Mouse (Mus musculus) embryonic stem cell, embryonic (primary cell): ENCODE measurements around the gene Lipt1.

Source experiments
- CTCF ChIA-PET, 4 experiments: fragments of 300-600 bp in 2 of 4; fragments of 350-600 bp in 2 of 4; sonication (Branson Sonifier 250); formaldehyde crosslinking; loops; one replicate each; lab custom pipeline; 2022; ENCODE audit warnings: inconsistent platforms in 2 of 4; lab: Charles Lee
- POLR2A ChIA-PET, 4 experiments: fragments of 300-600 bp in 2 of 4; fragments of 350-600 bp in 2 of 4; sonication (Branson Sonifier 250); formaldehyde crosslinking; loops; one replicate each; lab custom pipeline; 2022; ENCODE audit warnings: antibody characterized with exemption in 4 of 4, inconsistent platforms in 1 of 4; lab: Charles Lee

Gene Lipt1

GRCm38 (mm10) chr1:37883411-37883810 lies 11.9 kb downstream of the Lipt1 start:
- ChIA-PET CTCF (interaction anchor here in 1 of 4 experiments (0.6 to 0.7 kb wide), 2 partner anchors 711 to 1561 kb away, joined by 4 to 8 read pairs; no protein-coding TSS in a partner anchor), POLR2A (interaction anchor here in 3 of 4 experiments (0.6 to 2.9 kb wide), 17 partner anchors 8 to 1326 kb away, joined by 3 to 18 read pairs (median 4); partner anchors contain the start of genes Lipt1 (in 2 of the 3) and Lyg2 (in 1 of the 3))

GRCm38 (mm10) chr1:37884451-37884850 lies 12.9 kb downstream of the Lipt1 start:
- CTCF ChIA-PET: no interaction called here
- POLR2A ChIA-PET: interaction anchor here in 3 of 4 experiments (1.0 to 2.9 kb wide), 6 partner anchors 8 to 47 kb away, joined by 3 to 18 read pairs (median 8); partner anchors contain the start of gene Lipt1 (in 3 of the 3)

DNA sequence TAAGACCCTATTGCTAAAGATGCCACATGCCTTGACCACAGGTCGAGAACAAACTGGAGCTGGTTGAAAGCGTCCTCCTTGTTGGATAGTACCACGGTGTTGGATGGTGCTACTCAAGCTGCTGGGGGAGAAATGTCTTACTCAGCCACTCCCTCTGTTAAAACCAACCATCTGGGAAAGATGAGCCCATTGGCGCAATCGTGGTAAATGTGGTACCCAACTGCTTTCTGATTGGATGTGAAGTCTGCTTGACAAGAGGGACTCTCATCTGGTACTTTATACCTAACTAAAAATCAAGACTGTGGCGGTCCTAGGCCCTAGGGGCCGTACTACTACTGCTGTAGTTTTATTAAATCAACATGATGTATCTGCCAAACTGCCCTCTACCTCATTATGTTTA lies 17.7 kb downstream of the Lipt1 start:
- POLR2A ChIA-PET: interaction anchor here in 3 of 4 experiments (0.8 to 4.1 kb wide), 13 partner anchors 11 to 1374 kb away, joined by 3 to 29 read pairs (median 5); partner anchors contain the start of genes Lipt1 (in 2 of the 3), Coa5 (in 1 of the 3), Eif5b (in 1 of the 3) and Txndc9 (in 1 of the 3)
- CTCF ChIA-PET: no interaction called here

DNA sequence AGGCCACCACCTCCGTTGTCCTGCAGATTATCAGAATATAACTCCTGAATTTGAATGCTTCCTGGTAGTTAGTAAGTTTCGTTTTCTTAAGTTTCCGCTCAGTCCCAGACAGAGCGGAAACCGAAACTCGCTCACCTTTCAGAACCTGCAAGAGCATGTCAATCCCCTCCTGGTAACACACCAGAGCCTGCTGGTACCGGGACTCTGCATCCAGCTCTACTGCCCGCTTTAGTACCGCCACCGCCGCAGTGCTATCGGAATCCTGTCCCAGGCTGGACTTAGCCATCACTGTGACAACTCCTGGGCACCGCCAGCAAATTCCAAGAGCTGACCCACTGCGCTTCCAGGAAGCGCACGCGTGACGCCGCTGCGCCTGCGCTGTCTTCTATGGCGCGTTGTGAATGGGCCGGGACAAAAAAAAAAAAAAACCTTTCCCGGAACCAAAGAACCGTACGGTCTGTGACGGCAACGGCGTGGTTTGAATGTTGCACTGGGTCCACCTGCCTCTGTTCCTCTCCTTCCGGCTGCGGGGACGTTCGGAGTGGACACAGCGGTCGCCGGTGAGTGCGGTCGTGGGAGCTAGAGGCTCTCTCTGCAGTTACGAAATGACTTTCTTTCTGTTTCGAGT lies 18.6 kb downstream of the Lipt1 start, which contains the start of the genes Mitd1 and Mrpl30:
TSS of gene Mitd1 (minus strand) at position 387 of the 628 bp plus-strand sequence.
TSS of gene Mrpl30 (plus strand) at position 453 of the 628 bp plus-strand sequence.
- ChIA-PET POLR2A (interaction anchor here (0.7 to 4.1 kb wide), 28 partner anchors 8 to 906 kb away, joined by 3 to 29 read pairs (median 5); partner anchors contain the start of genes Coa5 (in 2 of the 4), Lipt1 (in 2 of the 4), Txndc9 (in 2 of the 4) and Unc50 (in 2 of the 4)), CTCF (interaction anchor here in 2 of 4 experiments (0.7 to 1.0 kb wide), 5 partner anchors 9 to 880 kb away, joined by 3 to 6 read pairs (median 4); no protein-coding TSS in a partner anchor)

DNA sequence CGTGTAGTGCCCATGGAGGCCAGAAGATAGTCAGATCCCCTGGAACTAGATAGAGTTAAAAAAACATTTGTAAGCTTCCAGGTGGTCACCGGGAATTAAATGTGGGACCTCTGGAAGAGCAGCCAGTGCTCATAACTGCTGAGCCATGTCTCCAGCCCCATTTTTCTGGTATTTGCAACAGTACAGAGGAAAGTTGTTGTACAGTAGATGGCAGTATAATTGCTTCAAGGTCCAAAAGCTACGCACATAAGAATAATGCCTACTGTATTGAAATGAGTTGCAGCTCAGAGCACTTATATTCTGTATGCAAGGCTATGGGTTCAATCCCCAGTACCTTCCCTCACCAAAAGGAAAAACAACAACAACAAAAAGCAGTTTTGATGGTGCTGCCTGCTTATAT lies 19.9 kb downstream of the Lipt1 start:
- ChIA-PET CTCF (interaction anchor here in 3 of 4 experiments (0.9 to 1.2 kb wide), 5 partner anchors 9 to 94 kb away, joined by 3 to 4 read pairs (median 3); no protein-coding TSS in a partner anchor), POLR2A (interaction anchor here in 3 of 4 experiments (0.9 to 4.1 kb wide), 15 partner anchors 8 to 105 kb away, joined by 4 to 29 read pairs (median 10); partner anchors contain the start of genes Txndc9 (in 2 of the 3), Eif5b (in 1 of the 3), Lipt1 (in 1 of the 3) and Tsga10 (in 1 of the 3))

GRCm38 (mm10) chr1:37894606-37895005 lies 23.1 kb downstream of the Lipt1 start:
- CTCF ChIA-PET: interaction anchor here in 2 of 4 experiments (1.3 to 1.5 kb wide), 2 partner anchors 8 to 9 kb away, joined by 3 to 6 read pairs; no protein-coding TSS in a partner anchor
- POLR2A ChIA-PET: interaction anchor here in 1 of 4 experiments (0.7 kb wide), 1 partner anchor 23 kb away, joined by 4 read pairs; the partner anchor contains the start of gene Lipt1

- CTCF ChIA-PET: interaction anchor here in 2 of 4 experiments (0.9 to 1.4 kb wide), 4 partner anchors 8 to 86 kb away, joined by 3 to 5 read pairs (median 4); partner anchors contain the start of genes Mitd1 (in 1 of the 2) and Mrpl30 (in 1 of the 2)
- POLR2A ChIA-PET: interaction anchor here in 3 of 4 experiments (0.6 to 4.0 kb wide), 6 partner anchors 9 to 382 kb away, joined by 4 to 29 read pairs (median 4); partner anchors contain the start of genes Mitd1 (in 2 of the 3) and Mrpl30 (in 2 of the 3)
These were observed 28.3 kb downstream of the Lipt1 start for GRCm38 (mm10) chr1:37899816-37900215.

DNA sequence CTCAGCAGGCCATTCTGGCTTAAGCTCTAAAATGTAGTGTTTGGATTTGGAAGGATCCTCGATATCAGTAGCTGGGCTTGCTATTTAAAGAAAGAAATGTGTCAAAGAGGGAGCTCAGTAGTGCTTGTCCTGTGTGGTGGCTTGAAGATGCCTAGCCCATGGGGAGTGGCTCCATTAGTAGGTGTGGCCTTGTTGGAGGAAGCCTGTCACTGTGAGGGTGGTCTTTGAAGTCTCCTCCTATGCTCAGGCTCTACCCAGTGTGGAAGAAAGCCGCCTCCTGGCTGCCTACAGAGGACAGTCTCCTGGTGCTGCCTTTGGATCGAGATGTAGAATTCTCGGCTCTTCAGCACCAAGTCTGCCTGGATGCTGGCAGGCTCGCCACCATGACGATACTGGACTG lies 28.8 kb downstream of the Lipt1 start:
- CTCF ChIA-PET: interaction anchor here in 3 of 4 experiments (0.7 to 1.4 kb wide), 5 partner anchors 9 to 141 kb away, joined by 3 to 4 read pairs (median 3); no protein-coding TSS in a partner anchor

DNA sequence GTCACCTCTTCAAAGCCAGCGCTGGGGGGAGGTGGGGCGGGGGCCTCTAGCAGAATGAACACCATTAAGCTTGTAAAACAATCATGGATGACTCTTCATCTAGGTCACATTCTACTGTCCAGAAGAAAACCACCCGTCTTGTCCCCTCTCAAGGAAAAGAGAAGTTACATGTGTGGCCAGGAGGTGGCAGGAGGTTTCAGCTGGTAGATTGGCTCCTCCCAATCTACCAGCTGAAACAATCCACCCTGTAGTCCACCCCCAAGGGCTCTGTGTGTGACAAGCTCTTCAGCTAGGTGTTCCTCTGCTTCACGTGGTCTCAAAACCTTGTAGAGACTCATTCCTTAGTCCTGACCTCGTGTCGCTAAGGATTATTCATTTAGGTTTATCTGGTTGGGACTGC lies 31.6 kb downstream of the Lipt1 start:
- ChIA-PET POLR2A (interaction anchor here in 3 of 4 experiments (0.5 to 4.0 kb wide), 5 partner anchors 12 to 164 kb away, joined by 3 to 29 read pairs (median 5); partner anchors contain the start of genes Mitd1 (in 2 of the 3) and Mrpl30 (in 2 of the 3)), CTCF (interaction anchor here (0.6 to 2.5 kb wide), 31 partner anchors 9 to 884 kb away, joined by 3 to 21 read pairs (median 4); partner anchors contain the start of gene Mrpl30 (in 1 of the 4))

More for the DNA sequence above, 28.8 kb downstream of the Lipt1 start:
- POLR2A ChIA-PET: interaction anchor here in 2 of 4 experiments (1.1 to 4.0 kb wide), 5 partner anchors 9 to 65 kb away, joined by 4 to 29 read pairs (median 4); partner anchors contain the start of genes Mitd1 (in 2 of the 2) and Mrpl30 (in 2 of the 2)

GRCm38 (mm10) chr1:37912751-37913150 lies 41.2 kb downstream of the Lipt1 start:
- POLR2A ChIA-PET: interaction anchor here in 2 of 4 experiments (0.9 to 1.2 kb wide), 3 partner anchors 48 to 84 kb away, joined by 3 read pairs; no protein-coding TSS in a partner anchor
- CTCF ChIA-PET: interaction anchor here in 1 of 4 experiments (1.0 kb wide), 1 partner anchor 9 kb away, joined by 4 read pairs; no protein-coding TSS in a partner anchor

DNA sequence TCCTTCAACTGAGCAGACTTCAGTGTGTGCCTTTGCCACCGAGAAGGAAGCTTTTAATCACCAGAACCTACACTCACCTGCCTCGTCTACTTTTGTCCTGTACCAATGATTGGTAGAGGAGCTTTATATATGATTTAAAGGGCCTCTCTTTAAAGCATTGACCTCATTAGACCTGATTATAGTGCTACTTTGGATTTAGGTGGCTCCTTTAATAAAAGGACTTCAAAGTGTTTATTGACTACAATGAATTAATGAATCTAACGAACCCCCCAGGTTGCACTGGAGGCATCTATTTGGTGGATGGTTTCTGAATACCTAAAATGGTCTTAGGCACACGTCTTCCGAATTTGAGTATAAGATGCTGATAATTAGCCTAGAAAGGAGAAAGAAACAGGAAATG lies 44.9 kb downstream of the Lipt1 start, which contains the start of gene Lyg2:
TSS of gene Lyg2 (minus strand) at position 101 of the 400 bp plus-strand sequence.
- POLR2A ChIA-PET: interaction anchor here in 1 of 4 experiments (0.5 kb wide), 1 partner anchor 33 kb away, joined by 3 read pairs; no protein-coding TSS in a partner anchor
- CTCF ChIA-PET: interaction anchor here in 1 of 4 experiments (0.6 kb wide), 1 partner anchor 188 kb away, joined by 3 read pairs; no protein-coding TSS in a partner anchor

GRCm38 (mm10) chr1:37917666-37918065 lies 46.1 kb downstream of the Lipt1 start:
- CTCF ChIA-PET: no interaction called here

DNA sequence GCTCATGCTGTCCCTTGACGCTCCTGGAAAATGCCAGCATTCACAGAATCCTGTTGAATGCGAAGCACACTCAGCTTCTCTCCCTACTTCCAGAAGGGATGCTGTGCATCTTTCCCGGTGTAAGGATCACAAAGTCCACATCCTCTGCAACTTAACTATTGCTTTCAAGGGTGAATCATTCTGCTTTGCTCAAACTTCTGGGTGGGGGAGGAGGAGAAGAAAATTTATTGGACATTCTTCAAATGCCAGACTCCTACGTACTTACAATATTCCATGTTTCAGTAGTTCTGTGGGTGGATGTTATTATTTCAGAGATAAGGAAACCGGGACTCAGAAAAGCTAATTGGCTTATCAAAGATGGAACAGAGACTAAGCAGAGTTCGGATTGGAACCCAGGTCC lies 46.6 kb downstream of the Lipt1 start:
- POLR2A ChIA-PET: no interaction called here

More at GRCm38 (mm10) chr1:37917666-37918065, 46.1 kb downstream of the Lipt1 start:
- POLR2A ChIA-PET: no interaction called here

GRCm38 (mm10) chr1:37922536-37922935 lies 51.0 kb downstream of the Lipt1 start:
- ChIA-PET CTCF (interaction anchor here in 3 of 4 experiments (0.5 to 2.1 kb wide), 5 partner anchors 9 to 73 kb away, joined by 3 to 8 read pairs (median 5); no protein-coding TSS in a partner anchor), POLR2A (interaction anchor here in 3 of 4 experiments (0.6 to 2.0 kb wide), 8 partner anchors 9 to 1506 kb away, joined by 3 to 5 read pairs (median 3); partner anchors contain the start of genes Mitd1 (in 1 of the 3), Mrpl30 (in 1 of the 3) and Rev1 (in 1 of the 3))

More for the DNA sequence above, 46.6 kb downstream of the Lipt1 start:
- CTCF ChIA-PET: interaction anchor here in 1 of 4 experiments (0.6 kb wide), 1 partner anchor 1024 kb away, joined by 6 read pairs; no protein-coding TSS in a partner anchor
